Mouse (Mus musculus): ENCODE measurements at regions not wholly inside any gene's neighbourhood (a gene's known extent, or its start where the extent isn't known, plus 50 kb on each side); places are given as distances from the start of the nearest gene placed in this dataset.

- TF ChIP-seq EP300 (IDR thresholded peaks at IDR 0.05) (no peak), CTCF (IDR thresholded peaks at IDR 0.05) (no peak)
Measured at GRCm38 (mm10) chr14:89076014-89076413, 604.8 kb upstream of the Pcdh20 start.
